Mouse (Mus musculus) liver, embryonic 15.5 days (tissue): ENCODE results near the gene Zbtb25. TPM values are rescaled to one million over a fixed set of nuclear protein-coding genes. Genes with fewer than 3 reads are reported as not detected.
A peak's percentile ranks its signal among the peaks of the same experiment; 100 is the strongest.

Experiments used
- ATAC-seq: fragments of 200-750 bp; cut with Nextera tagmentation; 2 replicates; pipeline ENCODE4 v1.8.0; 2017; ENCODE audit warnings: moderate number of reproducible peaks, mild to moderate bottlenecking, moderate library complexity; ENCODE audit not compliant: insufficient read depth
- H3K27ac ChIP-seq: fragments of 300-500 bp; sonication (generic); replicated peaks from 2 replicates; pipeline ENCODE4 v1.5.1; 2015; ENCODE audit warnings: mild to moderate bottlenecking, inconsistent platforms
- H3K27me3 ChIP-seq: fragments of 300-500 bp; sonication (generic); 2 replicates; pipeline ENCODE4 v1.6.1; 2015; ENCODE audit warnings: mild to moderate bottlenecking, inconsistent platforms
- H3K36me3 ChIP-seq: fragments of 300-500 bp; sonication (generic); replicated peaks from 2 replicates; pipeline ENCODE4 v1.6.1; 2015; ENCODE audit warnings: moderate library complexity, mild to moderate bottlenecking, inconsistent platforms
- H3K4me1 ChIP-seq: fragments of 300-500 bp; sonication (generic); replicated peaks from 2 replicates; pipeline ENCODE4 v1.6.1; 2015; ENCODE audit warnings: inconsistent platforms
- H3K4me2 ChIP-seq: fragments of 300-500 bp; sonication (generic); 2 replicates; pipeline ENCODE4 v1.6.1; 2015; ENCODE audit warnings: moderate library complexity, mild to moderate bottlenecking, inconsistent platforms
- H3K4me3 ChIP-seq: fragments of 300-500 bp; sonication (generic); replicated peaks from 2 replicates; pipeline ENCODE4 v1.5.1; 2015; ENCODE audit warnings: mild to moderate bottlenecking, inconsistent platforms
- H3K9ac ChIP-seq: fragments of 300-500 bp; sonication (generic); 2 replicates; pipeline ENCODE4 v1.6.1; 2015; ENCODE audit warnings: moderate library complexity, mild to moderate bottlenecking, inconsistent platforms
- H3K9me3 ChIP-seq: fragments of 300-500 bp; sonication (generic); replicated peaks from 2 replicates; pipeline ENCODE4 v1.6.1; 2016; ENCODE audit warnings: inconsistent platforms
- WGBS: fragments of 180-500 bp; shearing (Covaris S2); methylation state at CpG from one replicate; pipeline ENCODE4 v1.1.7; 2015; ENCODE audit warnings: mixed read lengths; ENCODE audit not compliant: insufficient replicate concordance; 5-methylcytosine and 5-hydroxymethylcytosine counted together
- polyA plus RNA-seq: library from polyadenylated mRNA; unstranded; fragments of >200 nt; fragmentation: Nextera tagmentation; extraction: Ambion mirVana; gene quantifications from 2 replicates; pipeline ENCODE4 v1.2.1, GENCODE M21; 2015

Zbtb25 gene
- polyA plus RNA-seq, 1 experiment from 2014 or later = 6.1 TPM

DNA sequence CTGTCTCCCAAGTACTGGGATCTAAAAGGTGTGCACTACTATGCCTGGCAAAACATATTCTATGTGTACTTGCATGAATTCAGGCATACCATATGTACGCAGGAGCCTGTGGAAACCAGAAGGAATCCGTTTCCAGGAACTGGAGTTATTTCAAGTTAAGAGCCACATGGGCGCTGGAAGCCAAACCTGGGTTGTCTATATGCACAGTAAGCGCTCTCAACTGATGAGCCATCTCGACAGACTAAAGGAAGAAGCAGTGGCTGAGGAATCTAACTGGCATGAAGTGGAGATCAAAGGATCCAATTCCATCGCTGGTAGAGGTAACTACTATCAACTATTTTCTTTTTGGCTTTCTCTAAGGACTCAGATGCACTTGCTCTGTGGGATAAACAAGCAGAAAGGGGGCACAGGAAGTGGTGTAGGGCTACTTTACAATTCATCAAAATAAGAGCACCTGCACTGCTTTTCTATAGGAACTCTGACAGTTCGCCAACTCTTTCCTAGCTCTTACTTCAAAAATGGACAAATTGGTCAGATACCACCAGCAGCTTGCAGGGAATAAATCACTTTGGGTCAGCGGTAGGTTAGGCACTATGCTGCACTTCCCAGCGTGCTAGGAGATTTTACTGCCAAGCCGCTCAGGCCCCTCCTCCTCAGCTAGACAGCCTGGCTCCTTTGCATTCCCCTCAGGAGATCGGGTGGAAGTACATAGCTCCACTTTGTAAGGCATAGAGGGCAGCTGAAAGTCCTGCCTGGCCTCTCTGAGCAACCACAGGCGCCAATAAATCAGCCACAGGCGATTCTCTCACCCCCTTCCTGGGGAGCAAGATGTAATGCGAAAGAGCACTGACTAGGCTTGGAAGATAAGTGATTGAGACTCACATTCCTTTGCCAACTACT lies 2.1 kb downstream of the Zbtb25 start:
- H3K36me3 ChIP-seq = no peaks in the 10 kb centered on the region
- peak overlapping the region; percentile 97 for H3K4me3 ChIP-seq
- no peaks in the 10 kb centered on the region for H3K9me3 ChIP-seq
- peak overlapping the region; percentile 98 for H3K9ac ChIP-seq
- H3K27me3 ChIP-seq = no peaks in the 10 kb centered on the region
- no peak for ATAC-seq
- peak overlapping the region; percentile 96 for H3K4me2 ChIP-seq
- 17% methylated on average over 14 of the region's 14 CpGs for WGBS
- H3K27ac ChIP-seq = peak overlapping the region; percentile 95
- peaks cover 73% of the 10 kb centered on the region for H3K4me1 ChIP-seq

GRCm38 (mm10) chr12:76366276-76366675 lies 3.1 kb downstream of the Zbtb25 start:
- H3K4me2 ChIP-seq = no peak overlapping the region
- no peaks in the 10 kb centered on the region for H3K27me3 ChIP-seq
- ATAC-seq = no peak
- H3K27ac ChIP-seq = peak overlapping the region; percentile 45; the same call in 1 of the 2 replicates
- peaks cover 73% of the 10 kb centered on the region for H3K4me1 ChIP-seq
- H3K9me3 ChIP-seq = no peaks in the 10 kb centered on the region
- WGBS = 59% methylated on average over 3 of the region's 3 CpGs
- H3K9ac ChIP-seq = no peak overlapping the region
- H3K4me3 ChIP-seq = no peak overlapping the region
- no peaks in the 10 kb centered on the region for H3K36me3 ChIP-seq

DNA sequence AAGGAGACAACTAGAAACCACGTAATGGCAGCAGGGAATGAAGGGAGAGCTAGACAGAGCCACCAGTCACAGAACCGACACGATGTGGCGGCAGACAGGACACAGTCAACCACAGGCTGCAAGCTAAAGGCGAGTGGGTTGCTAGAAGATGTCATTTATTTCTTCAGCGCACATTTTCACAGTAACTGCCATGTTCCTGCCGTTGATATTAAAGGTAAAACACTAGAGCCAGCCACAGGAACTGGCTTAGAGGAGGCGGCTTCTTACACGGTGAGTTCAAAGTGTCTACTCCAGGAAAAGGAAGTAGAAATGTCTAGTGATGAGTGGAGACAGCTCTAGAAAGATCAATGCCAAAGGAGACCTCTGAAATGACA lies 7.1 kb downstream of the Zbtb25 start:
- Histone ChIP-seq H3K4me3 (0 out of 2 replicates have a peak overlapping the region, but pooled peaks have one; percentile 15), H3K9ac (peak overlapping the region; percentile 28; the same call in 1 of the 2 replicates)
- 18% methylated on average over 9 of the region's 9 CpGs for WGBS

GRCm38 (mm10) chr12:76361405-76362302 lies 7.7 kb downstream of the Zbtb25 start:
- ATAC-seq = peak; percentile 69
- Histone ChIP-seq H3K9ac (peak overlapping the region; percentile 28; the same call in 1 of the 2 replicates), H3K4me1 (peaks cover 56% of the 10 kb centered on the region), H3K27me3 (no peaks in the 10 kb centered on the region), H3K36me3 (peaks cover 4% of the 10 kb centered on the region; the same call in 1 of the 2 replicates), H3K9me3 (no peaks in the 10 kb centered on the region), H3K27ac (peak overlapping the region; percentile 88), H3K4me2 (peak overlapping the region; percentile 59), H3K4me3 (peak overlapping the region; percentile 15)
- WGBS = 19% methylated on average over 9 of the region's 9 CpGs

More for the DNA sequence above, 7.1 kb downstream of the Zbtb25 start:
- H3K4me1 ChIP-seq = peaks cover 63% of the 10 kb centered on the region
- no peaks in the 10 kb centered on the region for H3K27me3 ChIP-seq
- H3K27ac ChIP-seq = peak overlapping the region; percentile 88
- H3K4me2 ChIP-seq = peak overlapping the region; percentile 59
- H3K36me3 ChIP-seq = peaks cover 4% of the 10 kb centered on the region; the same call in 1 of the 2 replicates
- no peaks in the 10 kb centered on the region for H3K9me3 ChIP-seq
- peak; percentile 25; the same call in 1 of the 2 replicates for ATAC-seq

DNA sequence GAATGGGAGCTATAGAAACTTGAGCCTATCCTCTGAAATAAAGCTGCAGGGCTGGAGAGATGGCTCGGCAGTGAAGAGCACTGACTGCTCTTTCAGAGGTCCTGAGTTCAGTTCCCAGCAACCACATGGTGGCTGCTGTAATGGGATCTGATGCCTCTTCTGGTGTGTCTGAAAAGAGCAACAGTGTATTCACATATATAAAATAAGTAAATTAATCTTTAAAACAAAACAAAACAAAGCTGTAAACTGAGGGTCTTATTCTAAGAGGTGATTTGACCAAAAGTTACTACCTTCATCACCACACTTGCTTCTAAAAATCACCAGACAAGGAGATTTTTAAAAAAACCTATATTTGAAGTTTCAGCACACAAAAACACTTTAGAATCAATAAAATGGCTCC lies 8.5 kb downstream of the Zbtb25 start:
- Histone ChIP-seq H3K27ac (peak overlapping the region; percentile 24; the same call in 1 of the 2 replicates), H3K36me3 (peaks cover 4% of the 10 kb centered on the region; the same call in 1 of the 2 replicates), H3K4me3 (no peak overlapping the region), H3K4me2 (no peak overlapping the region), H3K9ac (no peak overlapping the region), H3K27me3 (no peaks in the 10 kb centered on the region), H3K4me1 (peaks cover 49% of the 10 kb centered on the region), H3K9me3 (no peaks in the 10 kb centered on the region)
- WGBS = 61% methylated on average over 1 of the region's 1 CpGs
- ATAC-seq = no peak

DNA sequence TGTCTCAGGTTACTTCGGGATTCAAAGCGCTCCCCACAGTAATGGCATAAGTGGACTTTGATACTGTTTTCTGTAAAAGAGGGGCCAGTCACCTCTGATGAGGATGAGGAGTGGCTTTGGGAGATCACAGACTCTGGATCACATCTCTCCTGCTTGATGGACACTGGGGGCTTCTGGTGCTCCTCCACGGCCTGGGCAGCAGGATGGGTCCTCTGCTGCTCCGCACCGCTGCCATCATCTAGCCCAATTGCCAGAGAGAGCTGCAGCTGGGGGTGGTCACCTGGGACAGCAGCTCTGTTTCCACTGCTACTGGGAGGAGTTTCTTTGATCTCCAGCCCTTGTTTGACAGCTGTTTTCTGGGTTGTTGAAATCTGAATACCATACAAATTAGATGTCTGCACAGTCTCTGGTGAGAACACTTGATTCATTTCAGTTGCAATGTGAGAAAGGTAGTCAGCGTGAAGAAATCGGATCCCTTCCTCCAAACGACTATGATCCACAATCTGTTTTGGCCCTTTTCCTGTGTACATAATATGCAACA lies 19.7 kb downstream of the Zbtb25 start:
- ATAC-seq = no peak
- Histone ChIP-seq H3K9me3 (no peaks in the 10 kb centered on the region), H3K4me2 (no peak overlapping the region), H3K27me3 (no peaks in the 10 kb centered on the region), H3K9ac (no peak overlapping the region), H3K27ac (no peak overlapping the region), H3K4me1 (peaks cover 8% of the 10 kb centered on the region), H3K4me3 (no peak overlapping the region), H3K36me3 (peaks cover 23% of the 10 kb centered on the region)
- WGBS = 83% methylated on average over 8 of the region's 8 CpGs

- peaks cover 8% of the 10 kb centered on the region for H3K4me1 ChIP-seq
- no peak overlapping the region for H3K4me2 ChIP-seq
- peaks cover 21% of the 10 kb centered on the region for H3K36me3 ChIP-seq
- WGBS = 48% methylated on average over 6 of the region's 6 CpGs
- no peaks in the 10 kb centered on the region for H3K27me3 ChIP-seq
- no peaks in the 10 kb centered on the region for H3K9me3 ChIP-seq
- ATAC-seq = no peak
- H3K4me3 ChIP-seq = no peak overlapping the region
- no peak overlapping the region for H3K9ac ChIP-seq
- no peak overlapping the region for H3K27ac ChIP-seq
Measured at GRCm38 (mm10) chr12:76345759-76346455, 23.5 kb downstream of the Zbtb25 start.

DNA sequence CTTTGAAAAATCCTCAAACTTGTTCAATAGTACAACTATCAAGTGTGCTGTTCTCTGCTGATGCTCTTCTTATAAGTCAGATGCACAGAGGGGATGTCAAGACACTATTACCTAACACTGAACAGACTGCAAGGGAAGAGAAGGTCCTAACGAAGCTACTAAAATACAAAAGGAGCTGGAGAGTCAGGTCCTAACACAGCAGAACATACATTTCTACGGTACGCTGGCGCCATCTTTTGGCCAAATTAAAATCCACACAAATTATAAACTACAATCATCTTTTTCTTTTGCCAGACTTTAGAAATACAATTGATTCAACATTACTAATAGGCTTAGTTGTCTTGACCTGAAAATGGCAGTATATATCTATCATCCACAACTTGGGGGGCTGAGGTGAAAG lies 28.3 kb downstream of the Zbtb25 start:
- Histone ChIP-seq H3K27ac (no peak overlapping the region), H3K4me2 (no peak overlapping the region), H3K9me3 (no peaks in the 10 kb centered on the region), H3K27me3 (no peaks in the 10 kb centered on the region), H3K4me3 (no peak overlapping the region), H3K36me3 (0 out of 2 replicates have a peak, but pooled peaks cover 3% of the 10 kb centered on the region), H3K9ac (no peak overlapping the region), H3K4me1 (peaks cover 5% of the 10 kb centered on the region)
- WGBS = 4% methylated on average over 4 of the region's 4 CpGs
- no peak for ATAC-seq

GRCm38 (mm10) chr12:76336111-76336965 lies 33.1 kb downstream of the Zbtb25 start:
- H3K4me3 ChIP-seq = no peak overlapping the region
- H3K9ac ChIP-seq = no peak overlapping the region
- no peaks in the 10 kb centered on the region for H3K4me1 ChIP-seq
- no peak overlapping the region for H3K27ac ChIP-seq
- WGBS = 67% methylated on average over 17 of the region's 17 CpGs
- no peaks in the 10 kb centered on the region for H3K9me3 ChIP-seq
- no peak overlapping the region for H3K4me2 ChIP-seq
- ATAC-seq = no peak
- H3K36me3 ChIP-seq = no peaks in the 10 kb centered on the region
- H3K27me3 ChIP-seq = no peaks in the 10 kb centered on the region

DNA sequence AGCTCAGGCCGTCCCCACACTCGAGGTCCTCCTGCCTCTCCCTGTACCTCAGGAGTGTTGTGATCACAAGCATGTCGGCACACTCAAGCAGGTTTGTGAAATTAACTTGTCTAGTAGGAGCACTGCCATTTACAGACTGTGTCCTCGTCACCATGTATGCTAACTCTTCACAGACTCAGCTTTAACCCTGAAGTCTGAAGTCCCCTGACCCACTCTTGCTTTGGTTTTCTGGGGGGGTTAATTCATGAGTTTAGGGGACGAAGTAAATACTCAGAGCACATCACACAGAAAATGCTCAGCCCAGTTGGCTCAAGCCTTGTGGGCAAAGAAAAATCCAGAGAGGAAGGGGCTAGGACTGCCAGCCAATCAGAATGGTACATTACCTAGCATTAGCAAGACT lies 33.8 kb downstream of the Zbtb25 start:
- H3K9me3 ChIP-seq = no peaks in the 10 kb centered on the region
- no peak overlapping the region for H3K4me2 ChIP-seq
- no peaks in the 10 kb centered on the region for H3K36me3 ChIP-seq
- H3K9ac ChIP-seq = no peak overlapping the region
- H3K4me3 ChIP-seq = no peak overlapping the region
- H3K27me3 ChIP-seq = no peaks in the 10 kb centered on the region
- ATAC-seq = no peak
- H3K4me1 ChIP-seq = no peaks in the 10 kb centered on the region
- no peak overlapping the region for H3K27ac ChIP-seq
- WGBS = 73% methylated on average over 5 of the region's 5 CpGs
